ENCODE assay signal across 14 mouse cellular contexts in the genomic region with DNA sequence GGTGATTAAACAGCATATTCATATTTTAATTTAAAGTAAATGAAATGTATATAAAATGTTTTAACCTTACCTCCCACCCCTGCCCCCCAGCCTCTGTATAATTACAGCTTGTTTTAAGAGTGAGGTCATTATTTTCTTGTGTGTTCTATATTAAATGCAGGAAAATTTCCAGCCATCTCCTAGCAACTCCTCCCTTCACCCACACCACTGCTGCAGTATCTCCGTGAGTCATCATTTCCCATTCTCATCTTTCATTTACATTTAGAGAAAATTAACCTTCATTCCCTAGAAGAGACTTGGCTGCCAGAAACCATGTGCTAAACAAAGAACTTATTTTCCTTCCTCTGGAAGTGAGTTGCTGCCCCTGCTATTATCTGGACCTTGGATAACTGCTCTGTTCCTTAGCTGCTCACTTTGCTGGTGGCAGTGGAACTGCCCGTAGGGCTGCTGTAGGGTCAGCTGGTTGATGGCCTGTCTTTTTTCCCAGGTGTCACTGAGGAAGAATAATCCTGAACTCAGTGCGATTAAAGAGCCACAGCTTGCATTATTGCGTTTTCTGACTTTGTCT.
DNase-seq lines count a peak whose midpoint lies in the region; ATAC-seq and TF ChIP-seq lines count a peak whose summit lies in the region.
"Had no signal": no experiment of that assay in that cellular context is flagged by ENCODE, and none has a peak within 500 bp of the region (broad histone marks: within the 10 kb centered on the region; RNA-seq: fewer than 3 reads in every experiment).

No protein-coding gene starts in this region.

- no peak for DNase-seq in lung, adult 2 months
- peak; percentile 9 to 15 for DNase-seq in layer of hippocampus, postnatal 36 days
- peak; percentile 16 for DNase-seq in right cerebral cortex, postnatal 25 days
- DNase-seq in forebrain, embryonic 14.5 days (ENCODE audit: low spot score), result no peak
- no peak for DNase-seq in gastrocnemius, postnatal 14 days
- DNase-seq: adrenal gland, adult 8-10 months; cerebellum, adult 18-20 months; heart, postnatal 14 days had no signal

- TF ChIP-seq CTCF in lung, adult 2 months (IDR thresholded peaks at IDR 0.05; ENCODE audit: insufficient read depth, low read length), result no peak

- H3K9me3 ChIP-seq in lung, embryonic 16.5 days (ENCODE audit: control insufficient read depth, low read length), result no peaks in the 10 kb centered on the region
- H3K9me3 ChIP-seq in forebrain, embryonic 14.5 days (replicated peaks; ENCODE audit: control insufficient read depth, low read length), result no peaks in the 10 kb centered on the region
- H3K9me3 ChIP-seq: embryonic facial prominence, embryonic 13.5 days; G1E; intestine, embryonic 15.5 days had no signal

- no peak overlapping the region for H3K27ac ChIP-seq in lung, embryonic 16.5 days (ENCODE audit: low read length)
- no peak overlapping the region for H3K27ac ChIP-seq in forebrain, embryonic 14.5 days (ENCODE audit: low read depth, low read length)
- H3K27ac ChIP-seq: embryonic facial prominence, embryonic 13.5 days; intestine, embryonic 15.5 days; macrophage had no signal

- intact Hi-C loops in gastrocnemius, postnatal 14 days (cut with DNase I; ENCODE audit: low total_unique reads), result no loop called here

- H3K9ac ChIP-seq in lung, embryonic 16.5 days (ENCODE audit: low read length), result no peak overlapping the region
- no peak overlapping the region for H3K9ac ChIP-seq in forebrain, embryonic 14.5 days (ENCODE audit: low read length)
- H3K9ac ChIP-seq: embryonic facial prominence, embryonic 13.5 days; intestine, embryonic 15.5 days had no signal

- no peak overlapping the region for H3K4me3 ChIP-seq in lung, embryonic 16.5 days (ENCODE audit: low read length)
- no peak overlapping the region for H3K4me3 ChIP-seq in lung, adult 2 months (replicated peaks; ENCODE audit: extremely low read depth, low read depth, low read length)
- H3K4me3 ChIP-seq in forebrain, embryonic 14.5 days (ENCODE audit: low read depth, low read length), result no peak overlapping the region
- H3K4me3 ChIP-seq: embryonic facial prominence, embryonic 13.5 days; intestine, embryonic 15.5 days had no signal

- ATAC-seq in lung, embryonic 16.5 days (ENCODE audit: low read depth), result peak; percentile 68
- peak; percentile 99 for ATAC-seq in frontal cortex, adult (ENCODE audit: low TSS enrichment)
- no peak for ATAC-seq in forebrain, embryonic 14.5 days
- ATAC-seq: intestine, embryonic 15.5 days had no signal

- H3K4me2 ChIP-seq in lung, embryonic 16.5 days (ENCODE audit: low read depth, low read length), result no peak overlapping the region
- H3K4me2 ChIP-seq in forebrain, embryonic 14.5 days (ENCODE audit: low read length), result no peak overlapping the region
- H3K4me2 ChIP-seq: embryonic facial prominence, embryonic 13.5 days; intestine, embryonic 15.5 days had no signal

- no peak for TF ChIP-seq POLR2A in lung, adult 2 months (IDR thresholded peaks at IDR 0.05; ENCODE audit: borderline replicate concordance, extremely low read depth, low read depth, low read length)

- H3K27me3 ChIP-seq in lung, embryonic 16.5 days (ENCODE audit: control insufficient read depth, insufficient read depth, low read depth, low read length), result no peaks in the 10 kb centered on the region
- no peaks in the 10 kb centered on the region for H3K27me3 ChIP-seq in forebrain, embryonic 14.5 days (replicated peaks; ENCODE audit: control insufficient read depth, insufficient read depth, low read length)
- H3K27me3 ChIP-seq: embryonic facial prominence, embryonic 13.5 days; intestine, embryonic 15.5 days had no signal

- WGBS in lung, embryonic 16.5 days, result 46% methylated on average over 4 of the region's 4 CpGs
- WGBS in lung, adult 2 months, result 46% methylated on average over 4 of the region's 4 CpGs
- WGBS in forebrain, embryonic 14.5 days, result 47% methylated on average over 4 of the region's 4 CpGs

- H3K36me3 ChIP-seq in lung, embryonic 16.5 days (ENCODE audit: control insufficient read depth, insufficient read depth, low read length), result no peaks in the 10 kb centered on the region
- H3K36me3 ChIP-seq in forebrain, embryonic 14.5 days (ENCODE audit: control insufficient read depth, insufficient read depth, low read length), result no peaks in the 10 kb centered on the region
- H3K36me3 ChIP-seq: embryonic facial prominence, embryonic 13.5 days; G1E; intestine, embryonic 15.5 days had no signal

- no peaks in the 10 kb centered on the region for H3K4me1 ChIP-seq in lung, embryonic 16.5 days (replicated peaks; ENCODE audit: control insufficient read depth, insufficient read depth, low read length)
- H3K4me1 ChIP-seq in lung, adult 2 months (ENCODE audit: control insufficient read depth, insufficient read depth, low read length), result no peaks in the 10 kb centered on the region
- H3K4me1 ChIP-seq in forebrain, embryonic 14.5 days (ENCODE audit: control insufficient read depth, insufficient read depth, low read length), result no peaks in the 10 kb centered on the region
- H3K4me1 ChIP-seq: intestine, embryonic 15.5 days had no signal

Comparison
In these comparisons a context has a peak if more than half of its experiments do, and no peak if none do; other contexts are left out.
1. DNase-seq: peak in layer of hippocampus, postnatal 36 days (2 of 2) and right cerebral cortex, postnatal 25 days (single experiment); none in lung, adult 2 months (single experiment), forebrain, embryonic 14.5 days (single experiment) and gastrocnemius, postnatal 14 days (single experiment).